Mouse (Mus musculus): ENCODE results near the gene Btbd35f16. TPM values are rescaled to one million over a fixed set of nuclear protein-coding genes. Genes with fewer than 3 reads are reported as not detected.

Btbd35f16 gene
- polyA plus RNA-seq (2015; fragmentation: Nextera tagmentation; extraction: Ambion mirVana) = not detected in 2 replicates

DNA sequence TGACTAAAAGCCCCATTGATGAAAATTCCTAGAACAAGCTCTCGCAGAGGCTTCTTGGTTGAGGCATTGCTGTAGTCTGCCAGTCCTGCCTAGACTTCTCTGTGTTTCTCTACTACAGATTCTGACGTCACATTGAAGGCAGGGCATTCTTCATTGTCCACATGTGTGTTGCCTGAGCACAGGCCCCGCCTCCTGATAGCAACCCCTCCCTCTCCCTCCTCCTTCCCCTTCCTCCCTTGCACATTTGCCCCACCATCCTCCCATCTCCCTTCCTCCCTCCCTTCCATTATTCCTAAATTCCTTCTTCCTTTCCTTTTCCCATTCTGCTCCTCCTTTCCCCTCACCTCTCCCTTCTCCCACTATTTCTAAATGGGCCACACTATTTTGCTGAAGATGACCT is at the start of gene Btbd35f16:
Btbd35f16 (minus strand) TSS at position 101 of the 400 bp plus-strand sequence.

Other genes starting within 250 kb of the Btbd35f16 start
- not detected in 2 replicates for gene Btbd35f10, start 204.1 kb downstream of the Btbd35f16 start, polyA plus RNA-seq (2015; fragmentation: Nextera tagmentation; extraction: Ambion mirVana)
- gene Btbd35f3, start 80.7 kb upstream of the Btbd35f16 start, polyA plus RNA-seq (2015; fragmentation: Nextera tagmentation; extraction: Ambion mirVana) = not detected in 2 replicates
- not detected in 2 replicates for gene Btbd35f28, start 239.6 kb upstream of the Btbd35f16 start, polyA plus RNA-seq (2015; fragmentation: Nextera tagmentation; extraction: Ambion mirVana)